Mouse (Mus musculus) gastrocnemius, postnatal 14 days (tissue): Measurements from ENCODE around the gene Adgrl3. TPM values are rescaled to one million over a fixed set of nuclear protein-coding genes. Genes with fewer than 3 reads are reported as not detected.

Experiments
- DNase-seq: peaks from one replicate; pipeline ENCODE4 v3.0.0; 2021; ENCODE audit warnings: mixed read lengths
- intact Hi-C: fragments of 180-260 bp; cut with DNase I; formaldehyde crosslinking; loops from one replicate; pipeline ENCODE4 v1.15.1; 2025; ENCODE audit warnings: low total_unique reads
- microRNA-seq, 2 experiments: library from miRNA; unstranded; fragments of <30 nt; microRNA quantifications; one replicate each; pipeline ENCODE4 v1.2.0; 2021
- total RNA-seq, 2 experiments: library from RNA; stranded (reverse); gene quantifications; 2 replicates each; pipeline ENCODE4 v1.2.3; 2021

Gene Adgrl3
- total RNA-seq, 2 experiments from 2014 or later, result 4.0 to 4.1 TPM

DNA sequence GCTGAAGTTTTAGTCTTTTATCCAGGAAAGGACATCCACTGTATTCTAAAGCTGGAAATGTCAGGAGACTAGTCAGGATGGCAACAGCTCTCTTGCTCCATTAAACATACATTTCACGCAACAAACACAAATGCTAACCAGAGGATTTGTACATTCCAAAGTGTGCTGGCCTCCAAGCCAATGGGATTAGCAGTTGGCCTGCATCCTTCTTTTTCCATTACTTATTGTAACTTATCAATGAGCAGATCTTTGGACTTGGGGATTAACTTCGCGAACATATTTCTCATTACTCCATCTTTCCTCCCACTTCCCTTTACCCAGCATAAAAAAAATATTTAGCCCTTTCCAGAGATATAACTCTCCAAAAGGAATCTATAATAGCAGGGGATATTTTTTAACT, 732.5 kb downstream of the Adgrl3 start:
- intact Hi-C loops, result no loop called here
- no peak for DNase-seq

DNA sequence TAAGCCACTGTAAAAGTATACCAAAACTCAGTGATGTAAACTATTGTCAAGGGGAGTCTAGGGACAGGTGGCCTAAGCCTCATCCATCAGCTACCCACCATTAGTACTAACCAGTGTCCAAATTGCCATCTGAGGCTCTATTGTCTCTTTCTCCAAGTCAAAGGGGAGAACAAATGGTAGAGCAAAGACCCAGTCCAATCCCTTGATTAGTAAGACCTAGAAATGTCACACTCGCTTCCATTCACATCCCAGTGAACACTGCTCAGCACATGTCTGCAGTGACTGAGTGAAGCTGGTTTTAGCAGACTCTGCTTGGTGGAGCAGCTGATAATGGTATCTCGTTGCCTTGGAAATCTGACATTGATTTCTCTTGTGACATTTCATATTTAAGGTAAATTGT, 735.8 kb downstream of the Adgrl3 start:
- intact Hi-C loops, result no loop called here
- DNase-seq, result no peak

DNA sequence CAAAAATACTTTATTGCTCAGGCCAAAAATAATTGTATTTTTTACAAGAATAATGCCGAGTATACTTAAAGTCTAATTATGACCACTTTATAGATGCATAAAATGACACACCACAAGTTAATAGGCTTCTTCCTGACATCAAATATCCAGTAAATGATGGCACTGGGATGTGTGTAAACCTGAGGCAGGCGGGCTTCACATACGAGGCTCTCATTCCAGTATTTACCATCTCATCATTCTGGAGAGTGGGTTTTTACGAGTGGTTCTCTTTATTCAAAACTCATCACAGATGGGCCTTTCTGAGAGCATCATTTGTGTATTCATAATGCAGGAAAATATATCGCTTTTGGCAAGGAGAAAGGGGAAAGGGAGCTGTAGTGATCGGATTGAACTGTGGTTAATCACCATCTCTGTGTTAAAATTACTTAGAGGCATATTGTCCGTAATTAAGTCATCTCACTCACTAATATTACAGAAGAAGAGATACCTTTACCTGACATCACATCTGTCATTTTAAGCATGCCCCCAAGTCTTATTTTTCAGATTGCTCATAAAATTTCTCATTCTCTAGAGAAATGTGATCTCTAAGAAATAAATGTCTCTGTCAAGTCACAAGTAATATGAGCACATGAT, 737.3 kb downstream of the Adgrl3 start:
- no peak for DNase-seq
- intact Hi-C loops, result no loop called here

DNA sequence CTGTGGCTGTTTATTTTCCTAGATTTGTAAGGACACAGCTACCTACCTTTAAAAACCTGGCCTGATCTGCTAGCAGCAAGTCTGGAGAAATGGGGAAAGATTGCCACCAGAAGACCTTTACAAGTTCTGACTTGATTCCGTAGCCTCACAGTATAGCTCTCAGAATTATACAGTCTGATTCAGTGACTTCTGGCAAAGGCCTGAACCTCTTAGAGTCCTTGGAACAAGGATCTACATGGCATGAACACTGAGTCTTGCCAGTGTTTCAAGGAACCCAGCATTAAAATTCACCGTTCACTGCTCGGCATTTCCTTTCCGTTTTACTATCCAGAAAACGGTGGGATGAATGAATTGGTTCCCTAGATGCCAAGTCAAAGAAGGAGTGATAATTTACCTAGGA, 756.3 kb downstream of the Adgrl3 start:
- intact Hi-C loops, result no loop called here
- no peak for DNase-seq

DNA sequence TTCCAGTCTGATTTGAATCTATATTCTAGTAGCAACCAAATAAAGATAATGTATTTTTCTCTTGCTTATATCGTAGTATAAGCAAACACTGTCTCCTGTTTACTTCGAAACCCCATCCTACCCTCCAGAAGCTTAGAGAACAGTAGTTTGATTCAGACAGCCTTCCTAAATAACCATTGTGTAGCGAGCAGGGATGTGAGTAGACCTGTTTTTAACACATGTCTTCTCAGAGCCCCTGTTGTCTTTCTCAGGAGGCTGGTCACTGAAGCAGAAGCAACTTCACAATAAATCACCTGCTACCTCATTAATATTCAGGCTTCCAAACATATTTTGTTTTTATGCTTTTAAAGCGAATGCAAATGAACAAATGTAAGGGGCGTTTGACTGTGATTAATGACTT, 756.8 kb downstream of the Adgrl3 start:
- DNase-seq, result no peak
- intact Hi-C loops, result no loop called here

DNA sequence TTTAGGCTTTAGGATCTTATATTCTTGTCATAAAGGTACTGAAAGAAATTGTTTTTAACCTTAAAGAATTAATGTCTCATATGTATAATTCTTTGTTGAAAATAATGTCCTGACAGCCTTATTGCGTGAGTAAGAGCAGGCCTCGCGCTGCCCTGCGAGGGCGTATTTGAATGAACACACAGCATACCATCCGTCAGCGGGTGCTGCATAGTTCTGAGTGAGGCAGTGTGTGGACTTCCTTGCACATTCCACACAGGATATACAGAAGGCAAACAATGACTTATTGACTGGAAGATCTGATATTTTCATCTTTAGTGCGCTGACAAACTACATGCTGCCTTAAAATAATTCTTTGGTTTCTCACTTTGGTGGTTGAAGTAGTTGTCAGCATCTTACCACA, 764.8 kb downstream of the Adgrl3 start:
- DNase-seq, result no peak
- intact Hi-C loops, result no loop called here

DNA sequence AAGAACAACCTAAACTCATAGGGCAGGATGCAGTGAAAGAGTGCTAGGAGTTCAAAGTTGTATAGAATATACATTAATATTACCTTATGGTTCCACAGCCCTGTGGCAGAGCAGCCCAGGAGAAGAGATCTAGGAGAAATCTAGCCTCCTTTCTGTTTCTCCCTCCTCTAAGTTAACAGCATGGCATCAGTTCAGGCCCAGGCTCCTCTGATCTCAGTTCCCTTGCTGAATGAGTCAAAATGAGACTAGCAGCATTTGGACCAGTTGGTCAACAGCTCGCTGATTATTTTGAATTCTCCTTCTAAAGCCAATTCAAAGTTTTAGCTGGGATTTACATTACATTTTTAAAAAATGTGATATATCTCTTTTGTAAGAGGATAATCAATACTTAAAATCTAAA, 770.8 kb downstream of the Adgrl3 start:
- DNase-seq, result no peak
- intact Hi-C loops, result no loop called here

DNA sequence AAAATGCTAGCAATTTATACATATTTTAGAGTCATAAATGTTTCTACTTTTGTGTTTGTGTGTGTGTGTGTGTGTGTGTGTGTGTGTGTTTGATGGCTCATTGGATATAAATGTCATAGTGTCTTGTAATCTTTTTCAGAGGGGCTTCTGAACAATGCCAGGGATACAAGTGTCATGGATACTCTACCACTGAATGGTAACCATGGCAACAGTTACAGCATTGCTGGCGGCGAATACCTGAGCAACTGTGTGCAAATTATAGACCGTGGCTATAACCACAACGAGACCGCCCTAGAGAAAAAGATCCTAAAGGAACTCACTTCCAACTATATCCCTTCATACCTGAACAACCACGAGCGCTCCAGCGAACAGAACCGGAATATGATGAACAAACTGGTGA, 774.2 kb downstream of the Adgrl3 start:
- no peak for DNase-seq
- intact Hi-C loops, result no loop called here

DNA sequence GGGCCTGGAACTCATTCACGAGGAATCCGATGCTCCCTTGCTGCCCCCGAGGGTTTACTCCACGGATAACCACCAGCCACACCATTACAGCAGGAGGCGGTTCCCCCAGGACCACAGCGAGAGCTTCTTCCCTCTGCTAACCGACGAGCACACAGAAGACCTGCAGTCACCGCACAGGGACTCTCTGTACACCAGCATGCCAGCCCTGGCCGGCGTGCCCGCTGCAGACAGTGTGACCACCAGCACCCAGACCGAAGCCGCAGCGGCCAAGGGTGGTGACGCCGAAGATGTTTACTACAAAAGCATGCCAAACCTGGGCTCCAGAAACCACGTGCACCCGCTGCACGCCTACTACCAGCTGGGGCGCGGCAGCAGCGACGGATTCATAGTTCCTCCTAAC, 774.7 kb downstream of the Adgrl3 start:
- DNase-seq, result no peak
- intact Hi-C loops, result no loop called here

DNA sequence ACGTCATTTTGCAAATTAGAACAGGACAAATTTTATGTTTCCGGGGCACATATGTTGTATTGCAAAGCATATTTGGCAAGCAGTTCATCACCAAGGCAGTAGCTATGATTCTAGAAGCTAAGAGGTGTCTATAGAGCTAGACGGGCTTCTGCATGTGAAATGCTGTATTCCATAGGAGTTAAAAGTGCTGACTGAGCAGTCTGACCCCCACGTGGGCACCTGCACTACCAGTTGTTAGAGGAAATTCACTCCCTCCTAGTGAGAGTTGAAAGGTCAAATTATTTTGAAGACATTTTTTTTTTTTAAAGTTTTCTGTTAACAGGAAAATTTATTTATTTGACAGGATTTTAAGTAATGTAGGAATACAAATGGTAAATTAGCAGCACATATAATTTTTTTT, 776.2 kb downstream of the Adgrl3 start:
- DNase-seq, result no peak
- intact Hi-C loops, result no loop called here

DNA sequence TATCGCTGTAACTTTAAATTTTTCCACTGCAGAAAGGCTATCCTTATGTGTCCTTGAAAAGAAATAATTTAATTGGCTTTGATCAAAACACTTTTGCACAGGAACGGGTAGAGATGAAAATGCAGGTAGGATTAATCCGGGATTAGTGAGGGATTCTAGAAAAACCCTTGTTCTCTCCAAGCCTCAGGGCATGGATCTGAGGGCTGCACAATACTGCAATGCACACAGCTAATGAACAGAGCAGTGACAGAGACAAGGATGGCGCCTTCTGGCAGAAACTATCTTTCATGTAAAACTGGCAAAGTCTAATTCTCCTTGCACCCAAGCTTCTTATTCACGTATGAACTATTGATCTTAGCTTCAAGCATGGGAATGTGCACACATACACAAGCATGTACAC, 791.0 kb downstream of the Adgrl3 start:
- DNase-seq, result no peak
- intact Hi-C loops, result no loop called here

DNA sequence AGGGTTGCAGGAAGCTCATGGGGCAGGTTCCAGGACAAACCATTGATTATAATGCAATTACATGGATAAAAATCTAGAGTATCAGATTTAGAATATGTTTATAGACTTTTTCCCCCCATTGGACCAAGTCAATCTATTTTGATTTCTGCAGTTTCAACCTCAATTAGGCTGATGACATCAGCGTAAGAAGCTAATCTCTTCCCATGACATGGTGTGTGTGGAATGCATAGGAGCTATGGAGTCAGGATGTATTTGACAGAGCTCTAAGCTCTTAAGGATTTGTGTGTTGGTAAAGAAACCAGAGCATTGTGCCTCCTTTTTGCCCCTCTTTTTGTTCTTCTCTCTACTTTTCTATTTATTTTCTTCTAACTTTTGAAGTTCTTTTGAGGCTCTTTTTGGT, 812.1 kb downstream of the Adgrl3 start:
- intact Hi-C loops, result no loop called here
- no peak for DNase-seq

DNA sequence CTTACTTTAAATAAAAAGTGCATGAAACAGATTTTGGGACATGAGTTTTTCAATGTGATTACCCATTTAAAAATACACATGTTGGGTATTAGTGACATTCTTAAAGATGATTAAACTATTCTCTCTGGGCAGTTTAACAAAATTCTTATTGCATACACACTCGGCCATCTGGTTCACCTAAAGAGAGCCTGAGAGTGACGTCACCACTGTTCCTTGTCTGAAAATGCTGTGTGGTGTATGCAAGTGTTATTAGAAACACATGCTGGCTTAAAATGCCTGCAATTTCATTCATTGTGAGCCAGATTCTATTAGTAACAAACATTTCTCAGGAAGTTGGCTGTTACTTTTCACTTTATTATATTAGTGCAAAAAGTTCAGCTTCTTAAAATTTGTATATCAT, 812.7 kb downstream of the Adgrl3 start:
- DNase-seq, result no peak
- intact Hi-C loops, result no loop called here

DNA sequence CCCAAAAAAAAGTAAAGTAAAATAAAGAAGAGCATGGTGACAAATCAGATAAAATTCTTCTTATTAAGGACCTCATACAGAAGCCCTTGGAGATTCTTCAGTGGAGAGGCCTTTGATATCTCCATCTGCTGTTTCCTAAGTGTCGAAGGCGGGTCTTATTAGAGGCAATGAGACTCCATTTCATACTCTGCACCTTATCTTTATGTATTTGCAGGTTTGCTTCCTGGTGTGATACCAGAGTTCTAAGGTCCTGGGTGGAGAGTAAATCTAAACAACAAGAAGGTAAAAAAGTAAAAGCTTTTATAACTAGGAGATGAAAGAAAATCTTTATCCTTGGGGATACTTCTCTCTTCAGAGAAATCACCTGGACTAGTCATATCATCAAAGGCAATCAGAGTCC, 817.9 kb downstream of the Adgrl3 start:
- intact Hi-C loops, result no loop called here
- DNase-seq, result no peak

DNA sequence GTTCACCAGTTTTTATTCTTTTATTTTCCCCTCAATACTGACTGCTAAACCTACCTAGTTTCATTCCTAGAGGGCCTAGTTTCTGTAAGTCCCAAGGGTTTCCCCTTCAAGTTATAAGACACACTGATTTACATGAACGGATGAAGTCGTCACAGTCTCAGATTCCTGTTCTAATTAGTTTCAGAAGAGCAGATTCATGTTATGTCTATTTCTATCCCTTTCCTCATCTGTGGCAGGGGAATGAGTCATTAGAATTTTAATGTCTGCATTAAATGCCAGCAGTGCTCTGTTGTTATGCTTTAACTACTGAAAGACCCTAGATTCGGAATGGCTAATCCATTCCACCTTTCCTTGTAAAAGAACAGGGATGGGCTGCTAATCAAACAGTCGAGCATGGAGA, 823.9 kb downstream of the Adgrl3 start:
- intact Hi-C loops, result no loop called here
- no peak for DNase-seq

DNA sequence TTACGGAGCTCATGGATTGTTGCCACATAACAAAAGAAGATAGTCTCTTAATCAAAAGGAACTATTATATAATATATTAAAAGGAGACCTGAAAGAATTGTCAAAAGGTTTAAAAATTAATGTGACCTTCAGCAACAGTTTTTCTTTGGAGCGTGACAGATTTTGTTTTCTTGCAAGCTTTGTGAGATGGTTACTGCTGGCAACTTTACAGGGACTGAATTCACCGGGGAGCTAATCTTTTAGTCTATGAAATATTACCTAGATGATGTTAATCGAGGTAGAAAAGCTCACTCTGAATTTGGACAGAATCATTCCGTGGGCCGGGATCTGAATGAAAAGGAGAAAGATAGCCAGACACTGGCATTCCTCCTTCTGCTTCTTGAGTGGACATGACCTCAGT, 850.4 kb downstream of the Adgrl3 start:
- intact Hi-C loops, result no loop called here
- DNase-seq, result no peak

Small RNAs within 50 kb of the gene (microRNA-seq; reads per million reads assigned to microRNA genes)
- gene Gm22048, result 0 reads per million in 2 experiments
